Mouse (Mus musculus) heart, postnatal 0 days (tissue): ENCODE results near the gene Serpinf1.

Experiments used
- CTCF ChIP-seq: IDR thresholded peaks from 2 replicates; pipeline ENCODE4 v1.5.1; 2016; ENCODE audit warnings: antibody characterized with exemption, control low read depth, low read depth
- EP300 ChIP-seq: IDR thresholded peaks from 2 replicates; pipeline ENCODE4 v1.6.1; 2016; ENCODE audit warnings: antibody characterized with exemption, low read depth

DNA sequence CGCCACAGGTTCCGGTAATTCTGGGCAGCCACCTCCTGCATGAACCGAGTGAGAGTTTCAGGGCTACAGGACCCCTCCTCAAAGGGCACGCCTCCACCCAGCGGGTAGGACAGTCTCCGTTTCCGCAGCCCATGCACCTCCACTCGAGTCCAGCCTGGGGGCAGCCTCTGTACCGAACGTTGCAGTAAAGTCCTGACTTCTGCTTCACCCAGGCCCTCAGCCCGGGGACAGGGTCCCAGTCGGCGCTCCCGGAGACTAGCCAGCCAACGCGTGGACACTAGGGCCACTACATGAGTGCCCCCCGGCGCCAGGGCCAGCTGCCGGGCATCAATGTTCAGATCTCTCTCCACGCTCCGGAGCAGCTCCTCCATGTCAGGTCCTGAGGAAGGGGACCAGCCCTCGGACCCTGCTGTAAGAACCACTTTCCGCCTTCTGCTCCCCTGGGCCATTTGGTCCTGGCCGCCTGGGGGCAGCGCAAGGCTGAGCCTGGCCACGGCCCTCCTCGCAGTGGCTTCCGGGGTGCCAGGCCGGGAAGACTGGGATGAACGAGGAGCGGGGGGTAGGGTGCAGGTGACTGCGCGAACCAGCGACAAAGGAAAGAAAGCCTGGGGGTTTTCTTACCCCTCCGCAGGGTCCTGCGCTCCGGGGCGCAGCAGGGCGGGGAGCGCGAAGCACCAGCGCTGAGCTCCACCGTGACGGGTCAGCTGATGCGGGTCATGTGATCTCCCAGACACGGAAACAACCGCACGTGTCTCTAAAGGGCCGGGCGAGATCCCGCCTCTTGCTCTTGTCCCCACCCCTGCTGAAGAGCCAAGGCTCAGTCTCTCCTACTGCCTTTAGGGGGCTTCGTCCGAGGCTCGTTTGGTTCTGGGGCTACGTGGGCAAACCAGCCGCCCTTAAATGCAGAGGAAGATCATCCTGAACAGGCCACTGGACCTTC is 31.8 kb upstream of the Serpinf1 start, which contains the start of gene Wdr81:
- peak; percentile 78; the same call in 1 of the 2 replicates for TF ChIP-seq EP300
- TF ChIP-seq CTCF, result peak; percentile 51
